Mouse (Mus musculus): ENCODE measurements around the gene Plpp1.

DNA sequence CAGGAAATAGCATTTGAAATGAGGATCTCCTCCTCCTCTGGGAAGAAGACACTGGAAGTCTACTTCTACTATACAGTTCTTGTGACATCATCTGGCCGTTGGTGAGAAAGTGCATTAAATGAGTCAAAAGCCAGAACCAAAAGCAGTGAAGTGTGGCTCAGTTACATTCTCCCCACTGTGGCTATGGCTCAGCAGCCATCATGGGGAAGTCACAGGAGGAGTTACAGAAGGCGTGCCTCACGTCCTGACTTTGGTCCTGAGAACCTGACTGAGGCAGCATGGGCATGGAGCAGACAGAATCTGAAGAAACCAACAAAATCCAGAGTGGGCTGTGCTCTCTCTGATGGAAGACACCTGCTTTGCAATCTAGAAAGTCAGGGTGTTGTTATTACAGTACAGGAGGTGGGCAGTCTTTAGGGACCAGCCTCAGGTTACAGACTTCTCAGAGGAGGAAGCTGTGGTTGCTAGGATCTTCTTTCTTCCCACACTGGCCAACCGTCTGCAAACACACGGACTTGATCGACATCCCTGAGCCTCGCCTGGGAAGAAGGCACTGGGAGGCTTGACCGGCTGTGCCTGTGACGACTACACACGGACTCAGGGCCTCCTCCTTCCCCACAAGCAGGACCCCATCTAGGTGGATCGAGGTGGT is 69.6 kb downstream of the Plpp1 start:
- TF ChIP-seq CTCF (IDR thresholded peaks at IDR 0.05; ENCODE audit: low read depth) (no peak), EP300 (optimal IDR thresholded peaks at IDR 0.05) (no peak)

All from stomach, postnatal 0 days (tissue).